Mouse (Mus musculus) limb, embryonic 13.5 days (tissue): ENCODE data around the gene Plekhg3. TPM values are rescaled to one million over a fixed set of nuclear protein-coding genes. Genes with fewer than 3 reads are reported as not detected.

Experiments
- ATAC-seq: fragments of 200-750 bp; cut with Nextera tagmentation; 2 replicates; pipeline ENCODE4 v1.8.0; 2017; ENCODE audit warnings: low read depth, moderate number of reproducible peaks, moderate TSS enrichment; ENCODE audit not compliant: low FRiP score
- H3K27ac ChIP-seq: fragments of 300-500 bp; sonication (generic); 2 replicates; pipeline ENCODE4 v1.5.1; 2015; ENCODE audit warnings: inconsistent platforms, mild to moderate bottlenecking, moderate library complexity
- H3K27me3 ChIP-seq: fragments of 300-500 bp; sonication (generic); 2 replicates; pipeline ENCODE4 v1.6.1; 2015; ENCODE audit warnings: mild to moderate bottlenecking, inconsistent platforms
- H3K36me3 ChIP-seq: fragments of 300-500 bp; sonication (generic); 2 replicates; pipeline ENCODE4 v1.6.1; 2015; ENCODE audit warnings: inconsistent platforms, mild to moderate bottlenecking, moderate library complexity
- H3K4me1 ChIP-seq: fragments of 300-500 bp; sonication (generic); 2 replicates; pipeline ENCODE4 v1.6.1; 2015; ENCODE audit warnings: inconsistent platforms
- H3K4me2 ChIP-seq: fragments of 300-500 bp; sonication (generic); replicated peaks from 2 replicates; pipeline ENCODE4 v1.6.1; 2015; ENCODE audit warnings: inconsistent platforms, mild to moderate bottlenecking, moderate library complexity
- H3K4me3 ChIP-seq: fragments of 300-500 bp; sonication (generic); 2 replicates; pipeline ENCODE4 v1.5.1; 2015; ENCODE audit warnings: moderate library complexity, mild to moderate bottlenecking, inconsistent platforms
- H3K9ac ChIP-seq: fragments of 300-500 bp; sonication (generic); 2 replicates; pipeline ENCODE4 v1.6.1; 2015; ENCODE audit warnings: mild to moderate bottlenecking, inconsistent platforms
- H3K9me3 ChIP-seq: fragments of 300-500 bp; sonication (generic); 2 replicates; pipeline ENCODE4 v1.6.1; 2016; ENCODE audit warnings: inconsistent platforms
- WGBS: fragments of 180-500 bp; shearing (Covaris S2); methylation state at CpG from one replicate; pipeline ENCODE4 v1.1.7; 2015; 5-methylcytosine and 5-hydroxymethylcytosine counted together
- polyA plus RNA-seq: library from polyadenylated mRNA; unstranded; fragments of >200 nt; fragmentation: Nextera tagmentation; extraction: Ambion mirVana; gene quantifications from 2 replicates; pipeline ENCODE4 v1.2.1, GENCODE M21; 2015

Gene Plekhg3
- polyA plus RNA-seq, 1 experiment from 2014 or later, result 7.2 TPM

DNA sequence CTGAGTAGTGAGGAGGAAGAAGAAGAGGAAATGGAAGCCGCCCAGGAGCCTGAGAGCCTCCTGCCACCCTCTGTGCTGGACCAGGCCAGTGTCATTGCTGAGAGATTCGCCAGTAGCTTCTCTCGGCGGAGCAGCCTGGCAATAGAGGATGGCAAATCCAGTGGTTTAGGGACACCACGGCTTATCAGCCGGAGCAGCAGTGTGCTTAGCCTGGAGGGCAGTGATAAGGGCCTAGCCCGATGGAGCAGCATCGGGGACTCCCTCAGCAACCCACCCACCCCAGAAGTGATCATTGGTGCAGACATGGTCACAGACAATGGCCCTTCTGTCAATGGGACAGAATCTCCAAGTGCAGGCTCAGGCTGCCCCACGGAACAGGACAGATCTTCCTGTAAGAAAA is 45.4 kb downstream of the Plekhg3 start:
- 93% methylated on average over 9 of the region's 9 CpGs for WGBS
- Histone ChIP-seq H3K4me3 (no peak overlapping the region), H3K4me1 (peaks cover under 1% of the 10 kb centered on the region; the same call in 1 of the 2 replicates), H3K9ac (no peak overlapping the region), H3K9me3 (no peaks in the 10 kb centered on the region), H3K36me3 (peaks cover 68% of the 10 kb centered on the region), H3K4me2 (no peak overlapping the region), H3K27ac (no peak overlapping the region), H3K27me3 (no peaks in the 10 kb centered on the region)
- no peak for ATAC-seq

DNA sequence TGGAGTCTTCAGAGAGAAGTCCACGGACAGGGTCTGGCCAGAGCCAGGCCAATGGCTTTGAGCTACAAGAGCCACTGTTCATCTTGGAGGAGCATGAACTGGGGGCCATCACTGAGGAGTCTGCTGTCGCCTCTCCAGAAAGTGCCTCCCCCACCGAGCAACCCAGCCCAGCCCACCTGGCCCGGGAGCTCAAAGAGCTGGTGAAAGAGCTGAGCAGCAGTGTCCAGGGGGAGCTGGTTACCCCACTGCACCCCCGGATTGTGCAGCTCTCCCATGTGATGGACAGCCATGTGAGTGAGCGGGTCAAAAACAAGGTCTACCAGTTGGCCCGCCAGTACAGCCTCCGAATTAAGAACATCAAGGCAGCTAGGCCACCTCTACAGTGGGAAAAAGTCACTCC is 46.1 kb downstream of the Plekhg3 start:
- Histone ChIP-seq H3K4me3 (no peak overlapping the region), H3K36me3 (peaks cover 67% of the 10 kb centered on the region), H3K4me1 (no peaks in the 10 kb centered on the region), H3K27ac (no peak overlapping the region), H3K4me2 (no peak overlapping the region), H3K9me3 (no peaks in the 10 kb centered on the region), H3K9ac (no peak overlapping the region), H3K27me3 (no peaks in the 10 kb centered on the region)
- 94% methylated on average over 8 of the region's 8 CpGs for WGBS
- ATAC-seq, result no peak

DNA sequence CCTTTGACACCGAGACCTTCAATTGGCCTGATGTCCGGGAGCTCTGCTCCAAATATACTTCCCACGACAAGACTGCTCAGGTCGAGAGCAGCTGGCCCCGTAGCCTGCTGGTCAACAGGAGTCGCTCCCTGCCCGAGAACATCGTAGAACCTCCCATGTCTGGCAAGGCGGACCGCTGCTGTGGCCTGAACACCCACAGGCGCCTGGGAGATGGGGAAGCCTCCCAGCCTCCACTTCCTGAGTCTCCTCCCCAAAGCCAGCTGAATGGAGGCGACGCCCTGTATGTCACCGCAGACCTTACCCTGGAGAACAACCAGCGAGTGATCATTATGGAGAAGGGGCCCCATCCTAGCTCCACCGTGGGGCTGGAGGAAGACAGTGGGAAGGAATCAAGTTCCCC is 47.2 kb downstream of the Plekhg3 start:
- ATAC-seq, result no peak
- H3K9ac ChIP-seq, result no peak overlapping the region
- no peak overlapping the region for H3K27ac ChIP-seq
- no peak overlapping the region for H3K4me3 ChIP-seq
- no peaks in the 10 kb centered on the region for H3K27me3 ChIP-seq
- peaks cover 9% of the 10 kb centered on the region for H3K4me1 ChIP-seq
- no peaks in the 10 kb centered on the region for H3K9me3 ChIP-seq
- peaks cover 61% of the 10 kb centered on the region for H3K36me3 ChIP-seq
- 92% methylated on average over 16 of the region's 16 CpGs for WGBS
- H3K4me2 ChIP-seq, result no peak overlapping the region

DNA sequence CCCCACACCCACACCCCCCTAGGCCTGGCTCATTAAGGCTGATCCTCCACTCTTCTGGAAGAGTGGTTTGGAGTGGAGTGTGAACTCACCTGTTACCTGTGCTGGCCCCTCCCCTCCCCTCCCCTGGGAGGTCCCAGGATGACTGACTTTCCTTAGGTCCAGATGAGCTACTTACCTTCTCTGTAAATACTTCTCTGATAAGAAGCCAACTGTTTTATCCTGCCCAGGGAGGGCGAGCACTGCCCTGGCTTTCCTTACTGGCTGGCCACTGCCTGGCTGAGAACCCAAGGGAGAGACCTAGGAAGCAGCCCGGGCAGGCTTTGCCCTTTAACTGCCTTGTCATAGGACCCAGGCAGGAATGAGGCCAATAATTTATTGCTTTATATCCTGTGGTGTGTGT is 47.8 kb downstream of the Plekhg3 start:
- 79% methylated on average over 2 of the region's 2 CpGs for WGBS
- ATAC-seq, result no peak
- H3K4me1 ChIP-seq, result peaks cover 15% of the 10 kb centered on the region
- H3K4me3 ChIP-seq, result no peak overlapping the region
- no peak overlapping the region for H3K27ac ChIP-seq
- no peak overlapping the region for H3K4me2 ChIP-seq
- no peak overlapping the region for H3K9ac ChIP-seq
- no peaks in the 10 kb centered on the region for H3K27me3 ChIP-seq
- H3K36me3 ChIP-seq, result peaks cover 56% of the 10 kb centered on the region
- no peaks in the 10 kb centered on the region for H3K9me3 ChIP-seq

DNA sequence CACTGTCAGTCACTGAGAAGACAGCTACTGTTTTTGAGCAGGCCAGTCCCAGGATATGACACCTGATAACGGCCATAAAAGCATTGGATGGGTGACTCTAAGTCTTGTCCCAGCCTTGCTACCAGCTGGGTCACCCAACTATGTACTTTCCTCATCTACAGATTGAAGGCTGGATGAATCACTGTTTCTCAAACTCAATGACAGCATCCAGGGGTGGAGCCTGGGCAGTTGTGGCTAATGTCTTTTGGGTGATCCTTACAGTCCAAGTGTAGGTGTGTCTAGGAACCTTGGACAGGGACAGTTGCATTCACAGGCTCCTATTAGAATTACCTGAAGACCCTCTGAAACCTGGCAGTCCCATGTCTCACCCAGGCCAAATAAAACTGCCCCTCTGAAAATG is 49.1 kb downstream of the Plekhg3 start:
- H3K27me3 ChIP-seq, result no peaks in the 10 kb centered on the region
- no peak overlapping the region for H3K27ac ChIP-seq
- ATAC-seq, result no peak
- H3K9me3 ChIP-seq, result no peaks in the 10 kb centered on the region
- no peak overlapping the region for H3K9ac ChIP-seq
- H3K36me3 ChIP-seq, result peaks cover 47% of the 10 kb centered on the region
- H3K4me3 ChIP-seq, result no peak overlapping the region
- peaks cover 16% of the 10 kb centered on the region for H3K4me1 ChIP-seq
- WGBS, result 93% methylated on average over 1 of the region's 1 CpGs
- H3K4me2 ChIP-seq, result no peak overlapping the region

DNA sequence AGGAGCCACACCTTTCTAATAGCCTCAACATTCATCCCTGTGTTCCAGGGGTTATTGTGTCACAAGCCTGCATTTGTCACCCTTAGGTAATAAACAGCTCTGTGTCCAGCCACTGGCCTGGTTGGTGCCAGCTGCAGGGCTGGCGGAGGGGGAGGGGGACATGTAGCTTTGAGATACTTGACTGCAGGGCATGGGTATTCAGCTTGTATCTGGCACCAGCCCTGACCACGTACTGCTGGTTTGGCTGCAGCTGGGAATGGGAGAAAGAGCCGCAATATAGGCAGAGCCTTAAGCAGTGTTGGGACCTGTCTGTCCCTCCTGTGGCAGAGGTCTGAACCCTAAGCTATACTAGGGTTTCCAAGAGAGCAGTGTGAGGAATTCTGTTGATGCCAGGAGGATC is 51.4 kb downstream of the Plekhg3 start:
- 86% methylated on average over 3 of the region's 3 CpGs for WGBS
- Histone ChIP-seq H3K4me2 (no peak overlapping the region), H3K4me3 (no peak overlapping the region), H3K36me3 (peaks cover 24% of the 10 kb centered on the region), H3K9me3 (0 out of 2 replicates have a peak, but pooled peaks cover 4% of the 10 kb centered on the region), H3K27ac (no peak overlapping the region), H3K9ac (no peak overlapping the region), H3K4me1 (peaks cover 16% of the 10 kb centered on the region), H3K27me3 (no peaks in the 10 kb centered on the region)
- ATAC-seq, result no peak

DNA sequence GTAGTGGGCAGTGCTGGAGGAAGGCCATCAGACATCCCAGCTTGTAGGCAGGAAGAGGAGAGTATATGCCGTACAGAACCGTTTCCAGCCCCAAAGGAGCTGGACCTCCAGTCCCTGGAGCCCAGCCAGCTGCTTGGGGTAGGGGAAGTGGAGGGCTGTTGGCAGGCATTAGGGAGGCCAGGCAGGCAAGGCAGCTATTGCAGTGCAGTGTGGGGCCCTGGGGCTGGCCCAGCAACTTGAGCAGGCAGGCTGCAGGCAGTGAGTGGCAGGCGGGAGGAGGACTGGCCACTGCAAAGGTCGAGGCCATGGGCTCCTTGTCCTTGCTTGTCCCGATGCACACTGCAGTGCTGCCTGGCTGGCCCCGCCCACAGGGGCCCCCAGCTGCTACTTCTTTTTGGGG is 52.1 kb downstream of the Plekhg3 start:
- WGBS, result 12% methylated on average over 6 of the region's 6 CpGs
- H3K4me2 ChIP-seq, result no peak overlapping the region
- ATAC-seq, result no peak; the same call in 1 of the 2 replicates

DNA sequence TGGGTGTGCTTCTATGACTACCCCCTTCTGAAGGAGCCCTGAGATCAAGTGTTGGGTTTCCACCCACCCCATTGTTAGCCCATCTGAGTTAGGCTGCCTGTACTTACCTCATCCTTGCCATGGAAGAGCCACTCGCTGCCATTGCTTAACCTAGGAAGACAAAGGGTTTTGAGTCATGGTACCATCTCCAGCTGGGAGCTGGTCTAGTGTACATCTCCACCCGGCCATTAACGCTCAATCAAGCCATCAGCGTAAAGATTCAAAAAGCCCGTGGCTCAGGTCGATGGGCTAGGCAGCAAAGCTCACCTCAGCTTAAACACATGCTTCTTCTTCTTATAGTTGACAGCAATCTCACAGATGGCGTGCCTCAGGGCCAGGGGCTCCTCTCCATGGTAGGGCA is 52.8 kb downstream of the Plekhg3 start:
- Histone ChIP-seq H3K9me3 (0 out of 2 replicates have a peak, but pooled peaks cover 4% of the 10 kb centered on the region), H3K9ac (no peak overlapping the region), H3K27ac (no peak overlapping the region), H3K36me3 (peaks cover 11% of the 10 kb centered on the region), H3K27me3 (no peaks in the 10 kb centered on the region), H3K4me2 (no peak overlapping the region), H3K4me3 (no peak overlapping the region), H3K4me1 (peaks cover 16% of the 10 kb centered on the region)
- WGBS, result 90% methylated on average over 7 of the region's 7 CpGs
- ATAC-seq, result no peak

More for the DNA sequence above, 52.1 kb downstream of the Plekhg3 start:
- H3K4me1 ChIP-seq, result peaks cover 16% of the 10 kb centered on the region
- 0 out of 2 replicates have a peak, but pooled peaks cover 4% of the 10 kb centered on the region for H3K9me3 ChIP-seq
- no peak overlapping the region for H3K27ac ChIP-seq
- no peaks in the 10 kb centered on the region for H3K27me3 ChIP-seq
- H3K36me3 ChIP-seq, result peaks cover 17% of the 10 kb centered on the region
- H3K4me3 ChIP-seq, result no peak overlapping the region
- H3K9ac ChIP-seq, result peak overlapping the region; percentile 13; the same call in 1 of the 2 replicates

DNA sequence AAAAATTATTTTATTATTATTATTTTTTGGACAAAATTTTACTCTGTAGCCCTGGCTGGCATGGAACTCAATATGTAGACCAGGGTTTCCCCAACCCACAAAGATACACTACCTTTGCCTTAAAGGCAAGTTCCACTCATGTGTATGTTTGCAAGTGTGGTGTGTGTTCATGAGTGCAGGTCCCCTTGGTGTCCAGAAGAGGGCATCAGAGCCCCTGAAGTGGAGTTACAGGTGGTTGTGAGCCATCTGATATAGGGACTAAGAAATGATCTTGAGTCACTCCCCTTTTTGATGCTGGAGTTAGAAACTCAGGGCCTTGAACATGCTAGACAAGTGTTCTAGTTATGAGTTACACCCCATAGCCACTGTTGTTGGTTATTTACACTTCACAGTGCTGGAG is 54.3 kb downstream of the Plekhg3 start:
- no peak overlapping the region for H3K4me3 ChIP-seq
- H3K4me1 ChIP-seq, result peaks cover 23% of the 10 kb centered on the region
- ATAC-seq, result no peak
- H3K27me3 ChIP-seq, result no peaks in the 10 kb centered on the region
- no peak overlapping the region for H3K27ac ChIP-seq
- no peaks in the 10 kb centered on the region; the same call in 1 of the 2 replicates for H3K36me3 ChIP-seq
- no peak overlapping the region for H3K4me2 ChIP-seq
- H3K9me3 ChIP-seq, result 0 out of 2 replicates have a peak, but pooled peaks cover 4% of the 10 kb centered on the region
- H3K9ac ChIP-seq, result no peak overlapping the region

DNA sequence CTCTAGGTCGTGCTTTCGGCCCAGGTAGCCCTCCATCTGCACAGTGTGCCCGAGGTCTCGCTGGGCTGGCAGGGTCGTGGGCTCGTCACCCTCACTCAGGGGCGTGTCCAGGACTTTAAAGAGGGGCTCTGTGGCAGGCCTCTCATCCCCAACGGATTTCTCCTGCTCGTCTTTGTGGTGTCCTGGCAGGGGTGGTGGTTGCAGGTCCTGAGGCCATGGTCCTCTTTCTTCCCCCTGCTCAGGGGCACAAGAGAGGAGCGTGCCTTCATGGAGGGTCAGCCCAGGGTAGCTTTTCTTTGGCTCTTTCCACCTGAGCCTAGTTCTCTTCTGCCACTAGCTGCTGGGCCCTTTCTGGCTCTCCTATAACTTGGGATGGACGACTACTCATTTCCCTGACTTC is 56.7 kb downstream of the Plekhg3 start:
- H3K9ac ChIP-seq, result no peak overlapping the region
- peaks cover 22% of the 10 kb centered on the region for H3K4me1 ChIP-seq
- ATAC-seq, result no peak
- no peaks in the 10 kb centered on the region for H3K27me3 ChIP-seq
- 0 out of 2 replicates have a peak, but pooled peaks cover 4% of the 10 kb centered on the region for H3K9me3 ChIP-seq
- H3K4me2 ChIP-seq, result no peak overlapping the region
- H3K4me3 ChIP-seq, result no peak overlapping the region
- H3K27ac ChIP-seq, result no peak overlapping the region
- no peaks in the 10 kb centered on the region for H3K36me3 ChIP-seq
- WGBS, result 70% methylated on average over 11 of the region's 11 CpGs

DNA sequence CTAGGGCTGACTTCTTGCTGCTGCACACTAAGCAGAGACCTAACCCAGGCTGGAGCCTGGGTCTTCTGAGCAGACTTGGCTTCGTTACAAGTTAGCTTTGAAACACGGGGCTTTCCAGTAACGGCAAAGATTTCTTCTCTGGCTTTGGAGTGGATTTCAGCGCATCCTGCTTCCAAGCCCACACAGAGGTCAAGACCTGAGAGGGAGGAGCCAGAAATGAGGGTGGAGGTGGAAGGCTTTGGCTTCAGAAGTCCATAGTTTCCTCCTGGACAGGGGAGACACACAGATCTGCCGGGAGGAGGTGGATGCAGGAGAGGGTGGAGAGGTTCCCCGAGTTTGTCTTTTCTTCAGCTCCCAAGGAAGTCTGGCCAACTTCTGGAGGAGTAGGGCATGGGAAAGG is 58.8 kb downstream of the Plekhg3 start:
- Histone ChIP-seq H3K9me3 (0 out of 2 replicates have a peak, but pooled peaks cover 4% of the 10 kb centered on the region), H3K36me3 (no peaks in the 10 kb centered on the region), H3K27ac (no peak overlapping the region), H3K27me3 (no peaks in the 10 kb centered on the region), H3K9ac (no peak overlapping the region), H3K4me3 (no peak overlapping the region), H3K4me2 (no peak overlapping the region), H3K4me1 (peaks cover 21% of the 10 kb centered on the region)
- 47% methylated on average over 6 of the region's 6 CpGs for WGBS
- ATAC-seq, result no peak

DNA sequence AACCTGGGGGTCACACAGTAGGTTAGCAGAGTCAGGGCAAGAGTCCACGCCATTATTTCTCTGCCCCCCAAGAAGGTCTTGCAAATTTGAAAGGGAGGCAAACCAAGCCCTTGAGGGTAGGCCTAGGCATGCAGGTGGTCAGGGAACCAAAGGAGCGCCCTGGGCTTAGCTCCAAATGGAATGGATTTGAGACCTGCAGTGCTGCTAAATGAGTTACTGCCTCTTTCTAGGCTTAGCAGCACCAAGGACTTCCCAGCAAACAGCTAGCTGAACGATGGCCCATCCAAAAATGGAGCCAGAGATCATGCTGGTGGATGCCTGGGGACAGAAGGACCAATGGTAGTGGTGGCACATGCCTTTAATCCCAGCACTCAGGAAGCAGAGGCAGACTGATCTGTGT is 60.3 kb downstream of the Plekhg3 start:
- Histone ChIP-seq H3K9me3 (no peaks in the 10 kb centered on the region), H3K36me3 (no peaks in the 10 kb centered on the region), H3K4me2 (no peak overlapping the region), H3K4me3 (no peak overlapping the region), H3K27me3 (peaks cover 3% of the 10 kb centered on the region; the same call in 1 of the 2 replicates), H3K9ac (no peak overlapping the region), H3K4me1 (peaks cover 24% of the 10 kb centered on the region), H3K27ac (no peak overlapping the region)
- 78% methylated on average over 3 of the region's 3 CpGs for WGBS
- ATAC-seq, result no peak

DNA sequence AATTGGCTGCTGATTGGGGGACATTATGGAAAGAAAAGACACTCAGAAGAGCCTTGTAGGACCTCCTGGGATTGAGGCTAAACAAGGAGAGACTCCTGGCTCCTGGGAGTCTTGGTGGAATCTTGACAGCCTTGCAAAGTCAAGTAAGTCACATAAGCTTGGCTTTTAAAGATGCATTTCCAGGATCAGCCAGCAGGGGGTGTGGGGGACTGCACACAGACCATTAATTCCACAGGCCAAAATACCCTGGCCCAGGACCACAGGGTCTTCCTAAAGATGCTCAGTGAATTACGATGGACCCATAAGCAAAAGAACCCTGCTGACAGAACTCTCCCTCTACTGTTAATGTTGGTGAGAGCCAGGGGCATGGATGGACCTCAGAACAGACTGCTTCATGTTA is 61.5 kb downstream of the Plekhg3 start:
- Histone ChIP-seq H3K9ac (no peak overlapping the region), H3K4me2 (no peak overlapping the region), H3K27me3 (peaks cover 5% of the 10 kb centered on the region; the same call in 1 of the 2 replicates), H3K4me3 (no peak overlapping the region), H3K36me3 (no peaks in the 10 kb centered on the region), H3K4me1 (peaks cover 24% of the 10 kb centered on the region), H3K9me3 (no peaks in the 10 kb centered on the region), H3K27ac (no peak overlapping the region)
- ATAC-seq, result no peak
- WGBS, result 55% methylated on average over 1 of the region's 1 CpGs
